In the genomic region with DNA sequence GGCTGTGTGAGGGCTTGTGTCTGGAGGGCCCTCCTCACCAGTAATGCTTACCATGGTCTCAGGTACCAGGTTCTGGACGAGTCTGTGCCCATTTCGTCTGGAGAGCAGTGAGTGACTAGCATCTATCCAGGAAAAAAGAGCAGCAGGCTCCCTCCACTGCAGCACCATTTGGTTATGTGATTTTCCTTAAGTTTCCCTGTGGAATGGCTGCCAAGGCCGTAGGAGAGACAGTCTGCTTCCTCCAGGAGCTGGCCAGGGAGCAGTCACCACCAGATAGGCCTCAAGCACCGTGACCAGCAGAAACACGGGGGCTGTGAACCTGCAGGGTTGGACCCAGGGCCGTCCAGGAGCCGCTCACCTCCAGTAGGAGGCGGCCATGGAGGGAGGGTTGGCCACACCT, we compare ENCODE assay signal across 24 mouse cellular contexts.
"Had no signal": no experiment of that assay in that cellular context is flagged by ENCODE, and none has a peak within 500 bp of the region (broad histone marks: within the 10 kb centered on the region; RNA-seq: fewer than 3 reads in every experiment).

No protein-coding gene starts in this region.

- H3K36me3 ChIP-seq: heart, embryonic 10.5 days; heart, embryonic 12.5 days; hindbrain, embryonic 15.5 days; intestine, embryonic 15.5 days; limb, embryonic 10.5 days; limb, embryonic 12.5 days; liver, embryonic 13.5 days; liver, embryonic 15.5 days had no signal

- H3K27ac ChIP-seq: heart, embryonic 10.5 days; hindbrain, embryonic 10.5 days; hindbrain, embryonic 15.5 days; intestine, embryonic 15.5 days; limb, embryonic 10.5 days; limb, embryonic 12.5 days; liver, embryonic 13.5 days; liver, embryonic 15.5 days had no signal

- DNase-seq: gastrocnemius, postnatal 14 days; gastrocnemius, postnatal 36 days; heart, adult 11 months; heart, postnatal 10 days; heart, postnatal 4 days; kidney, adult 18-20 months; kidney, adult 8-10 months; kidney, postnatal 10 days; kidney, postnatal 25 days; kidney, postnatal 4 days; layer of hippocampus, adult 9-11 months; liver; liver, embryonic 13.5 days had no signal

- H3K4me3 ChIP-seq: heart, embryonic 10.5 days; heart, embryonic 12.5 days; hindbrain, embryonic 10.5 days; hindbrain, embryonic 15.5 days; intestine, embryonic 15.5 days; limb, embryonic 10.5 days; limb, embryonic 12.5 days; liver, embryonic 13.5 days; liver, embryonic 15.5 days had no signal

- ATAC-seq: inflammation-experienced regulatory T-cells, adult 6 months; intestine, embryonic 15.5 days; intestine, postnatal 0 days had no signal

- H3K9ac ChIP-seq: heart, embryonic 12.5 days; hindbrain, embryonic 15.5 days; intestine, embryonic 15.5 days; limb, embryonic 12.5 days; liver, embryonic 13.5 days; liver, embryonic 15.5 days had no signal

- H3K27me3 ChIP-seq: hindbrain, embryonic 15.5 days had no signal

- H3K4me2 ChIP-seq: heart, embryonic 12.5 days; hindbrain, embryonic 15.5 days; intestine, embryonic 15.5 days; limb, embryonic 12.5 days; liver, embryonic 11.5 days; liver, embryonic 13.5 days; liver, embryonic 15.5 days had no signal

- H3K9me3 ChIP-seq: heart, embryonic 10.5 days; heart, embryonic 12.5 days; hindbrain, embryonic 10.5 days; hindbrain, embryonic 15.5 days; intestine, embryonic 15.5 days; limb, embryonic 10.5 days; limb, embryonic 12.5 days; liver, embryonic 13.5 days; liver, embryonic 15.5 days had no signal
